Mouse (Mus musculus): Measurements from ENCODE around the gene Eif2s3y. TPM values are rescaled to one million over a fixed set of nuclear protein-coding genes. Genes with fewer than 3 reads are reported as not detected.

Gene Eif2s3y
- polyA plus RNA-seq (2017; shearing (Covaris generic)) = 100 to 1,000 TPM; 145 to 207 (median 164) TPM

DNA sequence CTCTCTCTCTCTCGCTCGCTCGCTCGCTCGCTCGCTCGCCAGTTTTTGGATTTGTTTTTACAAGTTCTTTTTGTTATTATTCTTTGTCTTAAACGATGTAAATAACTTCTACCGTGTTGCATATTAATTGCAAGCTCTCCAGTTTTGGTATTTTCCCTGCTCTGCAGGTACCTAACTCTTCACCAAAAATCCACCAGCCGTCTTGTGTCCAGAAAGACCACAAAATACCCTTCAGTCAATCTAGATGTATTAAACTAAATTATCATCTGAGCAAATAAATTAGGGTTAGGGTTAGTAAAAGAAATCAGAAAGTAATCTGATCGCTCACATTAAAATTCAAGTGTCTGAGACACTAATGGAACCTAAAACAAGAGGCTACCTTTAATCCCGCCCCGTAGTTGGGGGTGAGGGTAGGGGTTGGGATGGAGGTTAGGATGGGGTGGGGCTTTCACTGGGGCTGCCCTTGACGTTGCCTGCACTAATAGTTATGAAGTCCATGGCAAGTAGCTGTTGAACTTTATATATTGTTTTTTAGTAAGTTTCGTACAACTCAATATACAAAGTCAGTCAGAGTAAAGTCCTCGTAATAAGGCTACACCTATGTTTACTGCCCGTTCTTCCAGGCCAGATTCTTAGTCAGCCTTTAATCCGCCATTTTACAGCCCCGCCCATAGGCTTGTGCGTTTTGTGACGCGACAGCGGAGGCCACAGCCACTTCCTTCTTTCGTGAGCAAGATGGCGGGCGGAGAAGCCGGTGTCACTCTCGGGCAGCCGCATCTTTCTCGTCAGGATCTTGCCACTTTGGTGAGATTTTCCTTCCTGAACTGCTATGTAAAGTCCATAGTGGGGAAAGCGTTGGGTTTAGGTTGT lies at the start of gene Eif2s3y:
Gene Eif2s3y (plus strand): TSS at position 662 of the 870 bp plus-strand sequence.
- peak; percentile 91 for ATAC-seq

Other genes starting within 250 kb of the Eif2s3y start
- not detected for gene Zfy1, start 213.1 kb upstream of the Eif2s3y start, polyA plus RNA-seq (2017; shearing (Covaris generic))
- not detected for gene Uba1y, start 191.9 kb upstream of the Eif2s3y start, polyA plus RNA-seq (2017; shearing (Covaris generic))
- gene Kdm5d, start 112.8 kb upstream of the Eif2s3y start, polyA plus RNA-seq (2017; shearing (Covaris generic)) = 10 to 100 TPM; 26.5 to 35.6 (median 31.7) TPM
- gene Uty, start 235.2 kb downstream of the Eif2s3y start, polyA plus RNA-seq (2017; shearing (Covaris generic)) = 10 to 100 TPM; 66.3 to 87.5 (median 68.0) TPM